Mouse (Mus musculus) liver, embryonic 15.5 days (tissue): ENCODE results near the gene Ccdc148. TPM values are rescaled to one million over a fixed set of nuclear protein-coding genes. Genes with fewer than 3 reads are reported as not detected.

Experiments
- ATAC-seq: fragments of 200-750 bp; cut with Nextera tagmentation; 2 replicates; pipeline ENCODE4 v1.8.0; 2017; ENCODE audit warnings: moderate number of reproducible peaks, mild to moderate bottlenecking, moderate library complexity; ENCODE audit not compliant: insufficient read depth
- H3K27ac ChIP-seq: fragments of 300-500 bp; sonication (generic); replicated peaks from 2 replicates; pipeline ENCODE4 v1.5.1; 2015; ENCODE audit warnings: mild to moderate bottlenecking, inconsistent platforms
- H3K27me3 ChIP-seq: fragments of 300-500 bp; sonication (generic); 2 replicates; pipeline ENCODE4 v1.6.1; 2015; ENCODE audit warnings: mild to moderate bottlenecking, inconsistent platforms
- H3K36me3 ChIP-seq: fragments of 300-500 bp; sonication (generic); replicated peaks from 2 replicates; pipeline ENCODE4 v1.6.1; 2015; ENCODE audit warnings: moderate library complexity, mild to moderate bottlenecking, inconsistent platforms
- H3K4me1 ChIP-seq: fragments of 300-500 bp; sonication (generic); replicated peaks from 2 replicates; pipeline ENCODE4 v1.6.1; 2015; ENCODE audit warnings: inconsistent platforms
- H3K4me2 ChIP-seq: fragments of 300-500 bp; sonication (generic); 2 replicates; pipeline ENCODE4 v1.6.1; 2015; ENCODE audit warnings: moderate library complexity, mild to moderate bottlenecking, inconsistent platforms
- H3K4me3 ChIP-seq: fragments of 300-500 bp; sonication (generic); replicated peaks from 2 replicates; pipeline ENCODE4 v1.5.1; 2015; ENCODE audit warnings: mild to moderate bottlenecking, inconsistent platforms
- H3K9ac ChIP-seq: fragments of 300-500 bp; sonication (generic); 2 replicates; pipeline ENCODE4 v1.6.1; 2015; ENCODE audit warnings: moderate library complexity, mild to moderate bottlenecking, inconsistent platforms
- H3K9me3 ChIP-seq: fragments of 300-500 bp; sonication (generic); replicated peaks from 2 replicates; pipeline ENCODE4 v1.6.1; 2016; ENCODE audit warnings: inconsistent platforms
- WGBS: fragments of 180-500 bp; shearing (Covaris S2); methylation state at CpG from one replicate; pipeline ENCODE4 v1.1.7; 2015; ENCODE audit warnings: mixed read lengths; ENCODE audit not compliant: insufficient replicate concordance; 5-methylcytosine and 5-hydroxymethylcytosine counted together
- polyA plus RNA-seq: library from polyadenylated mRNA; unstranded; fragments of >200 nt; fragmentation: Nextera tagmentation; extraction: Ambion mirVana; gene quantifications from 2 replicates; pipeline ENCODE4 v1.2.1, GENCODE M21; 2015

Gene Ccdc148
- polyA plus RNA-seq, 1 experiment from 2014 or later: 0.38 TPM

- no peaks in the 10 kb centered on the region for H3K36me3 ChIP-seq
- WGBS: 52% methylated on average over 4 of the region's 4 CpGs
- no peaks in the 10 kb centered on the region for H3K9me3 ChIP-seq
- H3K4me3 ChIP-seq: no peak overlapping the region
- ATAC-seq: no peak
- H3K9ac ChIP-seq: no peak overlapping the region
- no peaks in the 10 kb centered on the region for H3K27me3 ChIP-seq
- H3K27ac ChIP-seq: no peak overlapping the region
- H3K4me2 ChIP-seq: no peak overlapping the region
- H3K4me1 ChIP-seq: peaks cover 14% of the 10 kb centered on the region
These were observed 18.5 kb upstream of the Ccdc148 start for GRCm38 (mm10) chr2:59178960-59179359.

GRCm38 (mm10) chr2:59178191-59178590 lies 17.7 kb upstream of the Ccdc148 start:
- peaks cover 10% of the 10 kb centered on the region for H3K4me1 ChIP-seq
- no peak overlapping the region for H3K4me2 ChIP-seq
- H3K27ac ChIP-seq: no peak overlapping the region

GRCm38 (mm10) chr2:59175926-59176325 lies 15.4 kb upstream of the Ccdc148 start:
- Histone ChIP-seq H3K4me2 (no peak overlapping the region), H3K27ac (no peak overlapping the region), H3K4me1 (peaks cover 12% of the 10 kb centered on the region; the same call in 1 of the 2 replicates), H3K4me3 (no peak overlapping the region), H3K36me3 (no peaks in the 10 kb centered on the region), H3K9ac (no peak overlapping the region), H3K9me3 (no peaks in the 10 kb centered on the region), H3K27me3 (no peaks in the 10 kb centered on the region)
- ATAC-seq: no peak
- WGBS: 67% methylated on average over 6 of the region's 6 CpGs

More at GRCm38 (mm10) chr2:59178191-59178590, 17.7 kb upstream of the Ccdc148 start:
- H3K9ac ChIP-seq: no peak overlapping the region
- ATAC-seq: no peak
- no peaks in the 10 kb centered on the region for H3K36me3 ChIP-seq
- H3K27me3 ChIP-seq: no peaks in the 10 kb centered on the region
- H3K9me3 ChIP-seq: no peaks in the 10 kb centered on the region
- H3K4me3 ChIP-seq: no peak overlapping the region
- 75% methylated on average over 8 of the region's 8 CpGs for WGBS

- Histone ChIP-seq H3K9me3 (no peaks in the 10 kb centered on the region), H3K4me1 (peaks cover 8% of the 10 kb centered on the region; the same call in 1 of the 2 replicates), H3K4me3 (no peak overlapping the region), H3K27ac (no peak overlapping the region), H3K4me2 (no peak overlapping the region), H3K36me3 (no peaks in the 10 kb centered on the region), H3K9ac (no peak overlapping the region), H3K27me3 (no peaks in the 10 kb centered on the region)
- WGBS: 31% methylated on average over 5 of the region's 5 CpGs
- no peak for ATAC-seq
These were observed 11.1 kb upstream of the Ccdc148 start for GRCm38 (mm10) chr2:59171533-59171932.

- WGBS: 80% methylated on average over 5 of the region's 5 CpGs
- no peak overlapping the region for H3K4me2 ChIP-seq
- peaks cover 8% of the 10 kb centered on the region; the same call in 1 of the 2 replicates for H3K4me1 ChIP-seq
- H3K27ac ChIP-seq: no peak overlapping the region
- no peaks in the 10 kb centered on the region for H3K9me3 ChIP-seq
- H3K27me3 ChIP-seq: no peaks in the 10 kb centered on the region
- no peaks in the 10 kb centered on the region for H3K36me3 ChIP-seq
- H3K9ac ChIP-seq: no peak overlapping the region
- H3K4me3 ChIP-seq: no peak overlapping the region
- ATAC-seq: no peak
These were observed 10.1 kb upstream of the Ccdc148 start for GRCm38 (mm10) chr2:59170593-59170992.

- H3K27ac ChIP-seq: no peak overlapping the region
- 64% methylated on average over 3 of the region's 3 CpGs for WGBS
- peaks cover 8% of the 10 kb centered on the region; the same call in 1 of the 2 replicates for H3K4me1 ChIP-seq
- H3K27me3 ChIP-seq: no peaks in the 10 kb centered on the region
- H3K9ac ChIP-seq: no peak overlapping the region
- no peak for ATAC-seq
- H3K36me3 ChIP-seq: no peaks in the 10 kb centered on the region
- H3K4me3 ChIP-seq: no peak overlapping the region
- H3K4me2 ChIP-seq: no peak overlapping the region
- H3K9me3 ChIP-seq: no peaks in the 10 kb centered on the region
These were observed 9.7 kb upstream of the Ccdc148 start for GRCm38 (mm10) chr2:59170208-59170589.

- Histone ChIP-seq H3K9me3 (no peaks in the 10 kb centered on the region), H3K27me3 (no peaks in the 10 kb centered on the region), H3K27ac (no peak overlapping the region), H3K4me3 (no peak overlapping the region), H3K9ac (no peak overlapping the region), H3K36me3 (no peaks in the 10 kb centered on the region), H3K4me1 (peaks cover 8% of the 10 kb centered on the region; the same call in 1 of the 2 replicates), H3K4me2 (no peak overlapping the region)
- ATAC-seq: no peak
- WGBS: 67% methylated on average over 9 of the region's 9 CpGs
These were observed 9.2 kb upstream of the Ccdc148 start for GRCm38 (mm10) chr2:59169572-59170207.

GRCm38 (mm10) chr2:59167830-59168229 lies 7.3 kb upstream of the Ccdc148 start:
- Histone ChIP-seq H3K4me2 (no peak overlapping the region), H3K9me3 (no peaks in the 10 kb centered on the region), H3K36me3 (no peaks in the 10 kb centered on the region), H3K4me3 (no peak overlapping the region), H3K27ac (no peak overlapping the region), H3K27me3 (no peaks in the 10 kb centered on the region), H3K9ac (no peak overlapping the region), H3K4me1 (peaks cover 11% of the 10 kb centered on the region; the same call in 1 of the 2 replicates)
- WGBS: 64% methylated on average over 4 of the region's 4 CpGs
- ATAC-seq: no peak

- peaks cover 4% of the 10 kb centered on the region; the same call in 1 of the 2 replicates for H3K27me3 ChIP-seq
- no peak overlapping the region for H3K4me3 ChIP-seq
- no peak overlapping the region for H3K27ac ChIP-seq
- WGBS: 64% methylated on average over 4 of the region's 4 CpGs
- no peak overlapping the region for H3K4me2 ChIP-seq
- no peaks in the 10 kb centered on the region for H3K9me3 ChIP-seq
- no peaks in the 10 kb centered on the region for H3K36me3 ChIP-seq
- no peak overlapping the region for H3K9ac ChIP-seq
- H3K4me1 ChIP-seq: peaks cover 14% of the 10 kb centered on the region; the same call in 1 of the 2 replicates
- ATAC-seq: no peak
These were observed 6.5 kb upstream of the Ccdc148 start for GRCm38 (mm10) chr2:59166976-59167375.

GRCm38 (mm10) chr2:59162285-59162600 lies 1.8 kb upstream of the Ccdc148 start:
- H3K4me3 ChIP-seq: peak overlapping the region; percentile 71
- no peak for ATAC-seq
- no peaks in the 10 kb centered on the region for H3K9me3 ChIP-seq
- H3K36me3 ChIP-seq: no peaks in the 10 kb centered on the region
- 0 out of 2 replicates have a peak overlapping the region, but pooled peaks have one; percentile 64 for H3K9ac ChIP-seq
- peaks cover 26% of the 10 kb centered on the region for H3K27me3 ChIP-seq
- WGBS: 33% methylated on average over 8 of the region's 8 CpGs
- peak overlapping the region; percentile 87 for H3K4me2 ChIP-seq
- H3K27ac ChIP-seq: no peak overlapping the region
- H3K4me1 ChIP-seq: peaks cover 25% of the 10 kb centered on the region

- Histone ChIP-seq H3K4me1 (peaks cover 25% of the 10 kb centered on the region), H3K9me3 (no peaks in the 10 kb centered on the region), H3K4me3 (peak overlapping the region; percentile 71), H3K36me3 (no peaks in the 10 kb centered on the region), H3K27ac (peak overlapping the region; percentile 65), H3K4me2 (peak overlapping the region; percentile 87), H3K27me3 (peaks cover 26% of the 10 kb centered on the region), H3K9ac (peak overlapping the region; percentile 64)
- WGBS: 1% methylated on average over 74 of the region's 74 CpGs
- peak; percentile 33 for ATAC-seq
These were observed 1.2 kb upstream of the Ccdc148 start for GRCm38 (mm10) chr2:59161441-59162284.
